Mouse (Mus musculus) adrenal gland, postnatal 14 days (tissue): ENCODE measurements around the gene Cdc34. TPM values are rescaled to one million over a fixed set of nuclear protein-coding genes. Genes with fewer than 3 reads are reported as not detected.
"Not testable (repeated sequence)": the region's sequence is repeated elsewhere in the genome, so short reads cannot be mapped to it uniquely, and the experiment has no call there.

Experiments
- DNase-seq: peaks from one replicate; pipeline ENCODE4 v3.0.0; 2021; ENCODE audit warnings: mixed read lengths
- total RNA-seq: library from RNA; stranded (reverse); gene quantifications from 2 replicates; pipeline ENCODE4 v1.2.3, GENCODE M21; 2021

Gene Cdc34
- total RNA-seq, 1 experiment from 2014 or later, result 82.4 TPM

GRCm38 (mm10) chr10:79695231-79696128, 13.5 kb downstream of the Cdc34 start:
- peak; percentile 90 for DNase-seq

GRCm38 (mm10) chr10:79696129-79696651, 14.2 kb downstream of the Cdc34 start:
- DNase-seq, result peak; percentile 19

GRCm38 (mm10) chr10:79697916-79698315, 15.9 kb downstream of the Cdc34 start:
- no peak for DNase-seq

- DNase-seq, result no peak
Measured at GRCm38 (mm10) chr10:79698459-79698858, 16.5 kb downstream of the Cdc34 start.

GRCm38 (mm10) chr10:79700676-79701075, 18.7 kb downstream of the Cdc34 start:
- peak; percentile 9 for DNase-seq

- DNase-seq, result peak; percentile 68
Measured at GRCm38 (mm10) chr10:79701443-79702129, 19.6 kb downstream of the Cdc34 start.

- DNase-seq, result not testable (repeated sequence)
Measured at GRCm38 (mm10) chr10:79702970-79703369, 21.0 kb downstream of the Cdc34 start.

- DNase-seq, result peak; percentile 8
Measured at GRCm38 (mm10) chr10:79703541-79703940, 21.5 kb downstream of the Cdc34 start.

- peak; percentile 99 for DNase-seq
Measured at GRCm38 (mm10) chr10:79704065-79704969, 22.3 kb downstream of the Cdc34 start, which contains the start of gene Bsg. Bsg (plus strand) TSS chr10:79704491.

GRCm38 (mm10) chr10:79704970-79705360, 23.0 kb downstream of the Cdc34 start:
- peak; percentile 15 for DNase-seq

- DNase-seq, result peak; percentile 38
Measured at GRCm38 (mm10) chr10:79705951-79706350, 24.0 kb downstream of the Cdc34 start.

- DNase-seq, result peak; percentile 59
Measured at GRCm38 (mm10) chr10:79706406-79707094, 24.6 kb downstream of the Cdc34 start.

- peak; percentile 4 for DNase-seq
Measured at GRCm38 (mm10) chr10:79707162-79707561, 25.2 kb downstream of the Cdc34 start.

- peak; percentile 34 for DNase-seq
Measured at GRCm38 (mm10) chr10:79707759-79708158, 25.8 kb downstream of the Cdc34 start.

- DNase-seq, result peak; percentile 4
Measured at GRCm38 (mm10) chr10:79708668-79709067, 26.7 kb downstream of the Cdc34 start.

GRCm38 (mm10) chr10:79709307-79709706, 27.3 kb downstream of the Cdc34 start:
- DNase-seq, result no peak

- no peak for DNase-seq
Measured at GRCm38 (mm10) chr10:79712029-79712428, 30.0 kb downstream of the Cdc34 start.

- peak; percentile 93 for DNase-seq
Measured at GRCm38 (mm10) chr10:79712499-79713126, 30.6 kb downstream of the Cdc34 start.

- DNase-seq, result no peak
Measured at GRCm38 (mm10) chr10:79713163-79713562, 31.2 kb downstream of the Cdc34 start.

GRCm38 (mm10) chr10:79714996-79715395, 33.0 kb downstream of the Cdc34 start:
- DNase-seq, result peak; percentile 54
